Mouse (Mus musculus) forelimb bud, embryonic 11.5 days (tissue): ENCODE measurements at regions not wholly inside any gene's neighbourhood (a gene's known extent, or its start where the extent isn't known, plus 50 kb on each side); places are given as distances from the start of the nearest gene placed in this dataset.
"Not testable (repeated sequence)": the region's sequence is repeated elsewhere in the genome, so short reads cannot be mapped to it uniquely, and the experiment has no call there.

Experiments
- DNase-seq: peaks from one replicate; pipeline ENCODE4 v3.0.0-alpha.2; 2012; ENCODE audit warnings: low read depth, low spot score

DNA sequence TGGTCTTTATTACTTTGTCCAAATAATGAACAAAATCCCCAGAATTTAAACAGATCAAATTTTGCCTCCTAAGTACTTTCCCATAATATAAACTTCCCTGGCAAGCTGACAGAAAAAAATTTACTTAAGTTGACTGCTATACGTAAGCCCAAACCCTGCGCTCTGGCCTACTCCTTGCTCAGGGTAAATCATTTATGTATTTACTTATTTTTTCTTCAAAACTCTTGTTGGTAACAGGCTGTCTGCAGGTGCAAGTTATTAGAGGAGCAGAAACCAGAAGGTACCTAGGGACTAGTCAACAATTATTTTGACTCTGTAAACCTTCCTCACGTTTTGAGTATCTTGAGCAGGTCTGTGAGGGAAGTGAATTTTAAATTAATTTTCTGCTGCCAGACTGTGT is 2615.7 kb downstream of the Poteg start:
- no peak for DNase-seq

DNA sequence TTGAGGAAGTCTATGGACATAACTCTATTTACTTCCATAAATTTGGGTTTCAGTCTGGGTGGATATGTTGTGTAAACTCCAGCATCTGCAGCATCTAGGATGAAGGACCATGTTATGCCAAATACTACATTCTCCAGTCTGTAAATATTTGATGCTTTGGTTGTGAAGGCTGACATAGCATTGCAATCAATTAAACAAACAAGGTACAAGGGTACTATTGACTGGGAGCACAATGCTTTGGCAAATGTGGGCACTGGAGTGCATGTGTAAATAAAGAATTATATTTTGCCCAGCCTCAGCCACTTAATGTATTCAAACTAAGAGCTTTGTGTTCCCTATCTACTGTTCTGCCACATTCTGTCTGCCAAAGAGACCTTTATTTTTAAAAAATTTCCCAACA is 2630.3 kb downstream of the Poteg start:
- no peak for DNase-seq

DNA sequence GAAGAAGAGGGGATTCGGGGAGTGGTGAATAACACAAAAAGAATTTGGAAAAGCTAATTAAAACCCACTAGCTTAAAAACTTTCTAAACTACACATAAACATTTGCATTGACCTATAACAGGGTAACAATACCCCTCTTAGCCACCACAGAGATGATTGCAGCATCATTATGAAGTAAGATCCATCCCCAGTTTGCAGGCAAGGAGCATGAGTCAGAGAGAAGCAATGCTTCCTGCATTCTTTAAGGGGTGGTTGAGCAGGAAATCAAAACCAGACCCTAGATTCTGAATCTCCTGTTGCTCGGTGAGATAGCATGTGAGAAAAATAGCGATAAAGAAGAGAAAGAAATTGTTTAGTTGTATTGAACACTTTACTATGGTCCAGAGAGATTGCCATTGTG is 2680.3 kb downstream of the Poteg start:
- DNase-seq = no peak

DNA sequence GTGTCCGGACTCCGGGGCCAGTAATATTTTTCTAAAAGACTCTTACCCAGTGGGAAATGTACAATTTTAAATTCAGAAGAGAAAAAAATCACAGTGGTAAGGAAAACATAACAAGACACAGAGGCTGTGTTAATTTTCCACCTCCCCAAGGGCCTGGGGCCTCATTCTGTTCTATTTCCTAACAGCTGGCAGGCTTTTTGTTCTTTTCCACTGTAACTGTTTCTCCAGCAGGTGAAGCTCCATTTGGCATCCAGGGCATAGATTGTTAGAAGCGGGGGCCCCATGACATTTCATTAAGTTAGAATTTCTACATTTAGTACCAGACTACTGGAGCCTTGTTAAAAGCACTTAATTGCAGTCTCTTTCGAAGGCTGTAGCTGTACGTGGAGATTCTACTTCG is 2687.5 kb downstream of the Poteg start:
- DNase-seq = peak; percentile 1

DNA sequence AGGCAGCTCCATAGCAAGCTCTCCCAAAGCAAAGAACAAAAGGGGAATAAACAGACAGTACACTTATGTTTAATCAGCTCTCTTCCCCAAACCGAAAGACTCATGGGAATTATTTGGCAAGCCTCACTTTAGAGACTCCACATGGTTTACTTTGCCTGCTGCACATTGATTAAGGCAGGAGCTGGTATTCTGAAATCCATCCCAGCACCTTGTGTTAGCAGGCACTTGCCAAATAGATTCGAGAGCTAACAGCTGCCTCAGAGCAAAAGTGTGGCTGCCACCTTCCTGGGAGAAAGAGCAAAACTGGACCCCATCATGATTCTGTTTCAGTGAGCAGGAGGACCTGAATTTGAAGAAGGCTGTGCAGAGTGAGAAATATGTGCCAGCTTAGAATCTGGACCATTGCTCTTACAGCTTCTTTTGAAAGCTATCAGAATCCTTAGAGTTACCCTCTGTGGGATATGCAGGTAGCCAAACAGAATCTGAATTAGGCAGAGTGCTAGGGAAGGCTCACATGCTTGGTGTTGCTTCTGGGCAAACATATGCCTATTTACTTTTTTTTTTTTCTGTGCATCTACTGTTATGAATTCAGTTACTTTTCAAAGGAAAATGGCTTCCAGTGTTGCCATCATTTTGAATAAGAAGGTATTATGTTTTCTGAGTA is 2703.8 kb downstream of the Poteg start:
- no peak for DNase-seq

DNA sequence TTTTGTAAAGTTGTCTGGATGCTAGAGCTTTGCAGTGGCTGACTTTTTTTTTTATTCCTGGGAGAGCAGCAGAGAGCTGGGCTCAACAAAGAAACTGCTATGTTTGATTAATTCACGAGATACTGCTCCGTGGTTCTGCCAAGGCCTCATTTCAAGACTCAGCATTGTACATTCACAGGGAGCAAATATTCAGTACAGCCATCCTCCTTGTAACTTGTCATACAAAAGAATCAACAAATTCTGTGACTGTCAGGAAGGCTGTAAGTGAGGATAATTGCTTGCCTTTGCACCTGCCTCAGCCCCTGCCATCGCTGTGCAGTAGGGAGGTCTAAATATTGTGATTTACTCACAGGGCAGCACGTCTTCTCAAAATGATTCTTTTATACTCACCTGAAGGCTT is 2705.5 kb downstream of the Poteg start:
- DNase-seq = no peak

DNA sequence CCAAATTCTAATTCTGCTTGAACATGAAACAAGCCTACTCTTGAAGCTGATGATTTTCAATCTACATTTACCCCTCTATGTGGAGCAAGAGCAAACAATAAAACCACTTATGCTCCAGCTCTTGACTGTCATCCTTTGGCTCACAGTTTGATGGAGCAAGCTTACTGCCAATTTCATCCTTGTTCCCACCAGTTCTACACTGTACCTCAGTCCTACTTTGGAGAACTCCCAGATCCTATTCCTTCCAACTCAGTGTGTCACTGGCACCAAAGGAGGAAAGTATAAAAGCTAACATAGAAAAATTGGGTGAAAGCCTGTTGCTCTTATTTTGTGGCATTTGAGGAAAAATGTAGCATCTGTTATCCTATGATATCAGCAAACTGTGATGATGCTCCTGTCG is 2724.4 kb downstream of the Poteg start:
- DNase-seq = no peak

DNA sequence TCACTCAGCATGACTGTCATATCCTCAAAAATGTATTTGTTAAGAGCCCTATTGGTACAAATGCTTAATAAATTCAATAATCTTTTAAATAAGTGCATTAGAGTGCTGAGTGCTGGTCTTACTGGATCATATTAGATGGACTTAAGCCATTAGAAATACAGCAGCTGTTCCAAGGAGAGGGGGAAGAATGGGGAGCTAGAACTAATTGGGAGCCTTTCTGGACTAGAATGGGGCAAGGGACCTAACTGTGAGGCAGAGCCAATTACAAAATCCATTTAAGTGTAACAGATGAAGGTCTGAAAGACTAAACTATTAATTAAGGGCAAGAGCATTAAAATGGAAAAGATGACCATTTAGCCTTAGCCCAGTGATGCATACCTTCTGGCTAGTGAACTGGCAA is 2755.3 kb downstream of the Poteg start:
- not testable (repeated sequence) for DNase-seq

DNA sequence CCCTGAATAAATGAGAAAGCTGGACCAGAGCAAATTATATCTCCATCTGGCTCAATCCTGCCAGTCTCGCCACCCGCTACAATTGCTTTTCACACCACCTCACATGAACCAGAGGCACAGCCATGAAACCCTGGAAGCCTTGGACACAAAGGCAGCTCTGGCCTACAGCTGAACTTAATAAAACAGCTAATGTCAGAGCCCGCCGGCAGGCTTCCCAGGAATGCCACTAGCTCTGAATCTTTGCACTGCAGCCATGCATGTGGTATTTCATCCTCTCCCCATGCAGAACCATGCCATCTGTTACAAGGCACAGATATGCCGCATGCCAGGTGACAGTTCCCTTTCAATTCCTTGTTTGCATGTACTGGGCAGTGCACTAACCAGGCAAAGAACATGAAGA is 2779.9 kb downstream of the Poteg start:
- peak; percentile 72 for DNase-seq

DNA sequence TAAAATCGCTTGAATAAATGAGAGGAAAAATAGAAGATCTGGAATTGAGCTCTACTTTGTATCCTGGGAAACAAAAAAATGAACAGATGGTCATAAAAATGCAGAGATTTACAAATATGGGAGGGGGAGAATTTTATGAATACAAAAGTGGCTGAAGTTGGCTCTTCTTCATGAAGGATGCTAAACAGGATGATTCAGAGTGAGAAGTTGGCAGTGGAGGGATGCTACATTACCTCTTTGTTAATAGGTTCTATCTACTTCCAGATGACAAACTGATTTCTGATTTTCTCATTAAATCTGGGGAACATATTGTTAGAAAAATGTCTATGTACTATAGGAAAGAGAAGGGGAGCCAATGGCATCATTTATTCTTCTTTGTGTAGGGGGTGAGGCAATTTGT is 2785.8 kb downstream of the Poteg start:
- no peak for DNase-seq

DNA sequence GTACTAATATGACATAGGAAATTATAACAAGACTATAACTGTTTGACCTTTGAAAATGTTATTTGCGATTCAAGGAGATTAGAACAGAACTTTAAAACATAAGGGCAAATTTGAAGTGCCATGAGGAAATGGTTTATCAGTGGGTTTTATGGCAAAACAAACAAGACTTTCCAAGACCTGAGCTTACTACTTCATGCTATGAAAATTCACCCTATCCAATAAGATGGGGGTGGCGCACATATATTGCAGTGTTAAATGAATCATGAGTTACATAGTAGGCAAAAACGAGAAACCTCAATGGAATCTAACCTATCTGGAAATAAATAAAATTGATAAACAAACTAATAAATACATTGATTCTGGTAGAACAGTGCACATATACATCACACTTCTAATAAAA is 2804.3 kb downstream of the Poteg start:
- no peak for DNase-seq

DNA sequence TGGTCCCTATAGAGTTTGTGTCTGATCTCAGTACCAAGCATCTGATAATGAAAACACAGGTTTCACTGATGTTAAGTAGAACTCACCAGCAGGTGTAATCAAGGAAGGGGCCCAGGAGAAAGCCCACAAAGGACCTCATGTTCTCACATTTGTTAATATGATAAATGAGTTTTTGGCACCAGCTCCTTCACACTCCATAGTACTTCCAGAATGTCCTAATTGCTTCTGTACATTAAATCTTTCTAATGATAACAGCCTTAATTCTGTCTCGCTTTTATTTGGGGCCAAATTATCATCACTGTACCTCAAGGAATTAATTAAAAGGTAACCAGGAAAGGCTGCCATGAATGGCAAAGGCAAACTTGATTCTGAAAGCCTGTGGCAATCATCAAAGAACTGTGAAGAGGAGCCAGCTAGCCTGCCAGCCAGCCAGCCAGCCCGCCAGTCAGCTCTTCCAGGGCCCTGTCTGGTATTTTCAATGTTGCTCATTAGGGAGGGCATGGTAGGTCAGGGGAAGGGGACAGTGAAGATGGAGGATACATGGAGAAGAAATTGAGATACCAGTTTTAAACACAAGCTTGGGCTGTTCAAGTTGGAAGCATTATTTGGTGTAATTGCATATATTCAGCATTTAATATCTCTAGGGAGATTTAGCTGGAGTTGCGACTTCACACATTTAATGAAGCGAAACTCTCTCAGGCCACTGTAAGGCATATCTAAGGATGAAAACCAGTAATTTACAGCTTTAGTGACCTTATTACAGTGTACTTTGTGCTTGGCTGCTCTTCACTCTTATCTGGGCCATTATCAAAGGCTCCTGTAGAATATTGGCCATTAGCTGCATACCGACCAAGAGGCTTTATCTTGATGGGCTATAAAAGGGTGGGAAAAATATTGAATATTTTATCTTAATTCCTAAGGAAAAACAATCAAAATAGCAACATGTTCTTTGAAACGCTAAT is 2822.8 kb downstream of the Poteg start:
- DNase-seq = no peak

DNA sequence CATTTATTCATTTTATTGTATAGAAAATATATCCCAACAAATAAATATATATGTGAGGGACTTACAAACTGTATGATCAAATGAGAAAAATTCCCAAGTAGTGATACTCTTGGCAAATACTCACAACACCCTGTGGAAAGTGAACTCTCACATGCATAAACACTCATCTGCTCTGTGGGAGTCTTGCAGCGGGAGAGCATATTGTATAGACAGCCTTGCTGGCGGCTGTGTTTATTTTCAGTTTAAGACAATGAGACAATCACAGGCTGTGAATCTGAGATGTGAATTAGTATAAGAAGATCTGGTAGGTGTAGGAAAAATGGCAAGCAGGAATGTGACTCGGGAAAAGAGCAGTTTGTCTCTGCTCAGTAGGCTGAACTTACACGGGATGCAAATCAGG is 2841.7 kb downstream of the Poteg start:
- no peak for DNase-seq

DNA sequence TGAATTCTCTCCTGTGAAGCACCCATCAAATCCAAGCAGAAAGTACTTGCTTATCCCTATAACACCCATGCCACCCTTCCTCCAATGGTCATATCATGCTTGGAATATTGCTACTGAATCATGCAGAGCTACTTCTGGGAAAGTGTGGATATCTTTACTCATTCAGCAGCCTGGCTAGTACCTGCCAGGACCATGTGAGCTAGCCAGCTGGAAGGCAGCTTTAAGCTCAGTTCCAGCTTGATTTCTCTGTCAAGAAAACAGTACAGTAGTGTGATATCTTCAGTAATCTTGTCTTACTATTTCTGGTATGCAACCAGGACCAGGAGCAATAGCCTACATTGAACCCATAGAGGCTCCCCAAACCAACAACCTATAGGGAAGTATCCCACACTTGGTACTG is 2883.7 kb downstream of the Poteg start:
- DNase-seq = no peak

DNA sequence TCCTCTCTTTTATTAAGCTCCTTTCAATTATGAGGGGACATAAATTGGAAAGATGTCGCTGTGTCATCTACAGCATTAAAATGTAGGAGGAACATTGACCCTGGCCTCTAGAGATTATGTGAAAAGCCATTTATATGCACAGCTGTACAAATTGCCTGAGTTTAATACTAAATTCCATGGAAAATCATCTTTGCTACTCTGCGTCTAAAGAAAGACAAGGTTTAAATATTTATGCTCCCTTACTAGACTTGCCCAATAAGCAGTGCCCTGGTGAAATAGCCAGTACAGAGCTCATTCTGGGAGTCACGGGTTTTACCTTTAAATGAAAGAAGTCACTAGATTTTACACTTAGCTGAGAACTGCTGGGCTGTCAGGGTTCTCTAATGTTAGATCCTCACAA is 2885.9 kb downstream of the Poteg start:
- no peak for DNase-seq

DNA sequence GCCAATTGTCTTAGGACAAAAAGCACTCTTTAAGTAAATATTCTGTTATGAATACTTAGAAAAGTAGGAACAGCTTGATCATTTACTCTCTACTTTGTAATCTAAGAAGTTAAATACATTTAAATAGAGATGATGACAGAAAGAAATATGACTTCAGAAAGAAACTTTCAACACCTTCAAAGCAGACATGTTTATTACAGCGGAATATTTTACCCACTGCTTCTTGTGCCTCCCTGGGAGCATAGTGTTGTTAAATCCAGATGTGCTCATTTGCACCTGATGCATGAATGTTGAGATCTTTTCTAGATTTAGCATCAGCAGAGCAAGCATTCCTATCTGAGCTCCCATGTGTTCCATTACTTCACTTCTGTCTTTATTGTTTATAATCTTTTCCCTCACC is 2912.0 kb downstream of the Poteg start:
- DNase-seq = peak; percentile 35

DNA sequence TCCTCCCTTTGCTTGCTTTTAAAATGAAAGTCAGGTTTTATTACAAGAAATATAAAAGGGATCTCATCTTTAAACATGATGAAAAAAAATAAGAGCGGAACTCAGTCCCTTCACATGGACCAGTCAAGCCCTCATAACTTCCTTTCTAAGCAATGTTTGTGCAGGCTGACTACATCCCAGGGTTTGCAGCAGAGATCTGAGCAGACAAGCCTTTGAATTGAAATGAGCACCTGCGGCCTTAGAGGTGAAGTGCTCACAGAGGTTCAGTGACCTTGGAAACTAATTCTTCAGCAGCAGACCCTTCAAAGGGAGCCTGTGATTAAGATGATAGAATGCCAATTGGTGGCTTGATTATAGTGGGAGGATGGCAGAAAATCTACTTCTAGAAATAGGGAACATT is 2918.3 kb downstream of the Poteg start:
- DNase-seq = no peak

DNA sequence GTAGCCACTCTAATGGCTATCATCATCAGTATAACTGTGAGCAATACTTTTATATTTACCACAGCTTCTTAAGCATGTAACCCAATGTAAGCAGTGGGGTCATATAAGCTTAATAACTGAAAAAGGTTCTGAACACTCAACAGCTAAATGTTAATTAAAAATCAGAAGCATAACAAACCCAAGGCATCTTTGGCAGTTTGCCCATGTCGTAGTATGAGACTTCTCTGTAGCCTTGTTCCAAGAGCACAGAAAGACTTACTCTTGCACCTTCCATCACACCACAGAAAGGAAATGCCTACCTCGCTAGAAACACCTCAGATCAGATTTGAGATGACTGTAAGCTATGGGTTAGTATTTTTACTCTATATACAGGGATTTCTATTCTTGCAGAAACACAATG is 2944.5 kb downstream of the Poteg start:
- no peak for DNase-seq

DNA sequence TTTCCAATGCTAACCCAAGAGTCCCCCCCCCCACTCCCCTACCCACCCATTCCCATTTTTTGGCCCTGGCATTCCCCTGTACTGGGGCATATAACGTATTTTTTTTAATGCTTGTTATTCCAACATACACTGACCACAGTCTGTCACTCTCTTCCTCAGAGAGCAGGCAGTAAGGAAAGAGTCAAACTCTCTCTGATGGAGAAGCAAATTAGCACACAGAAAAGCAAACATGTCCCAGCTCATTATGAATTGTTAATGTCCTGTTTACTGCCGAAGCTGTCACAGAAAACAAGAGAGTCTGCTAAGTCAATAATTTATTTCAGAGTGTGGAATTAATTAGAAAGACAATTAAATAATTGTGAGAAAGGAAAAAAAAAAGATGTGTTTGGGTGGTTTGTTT is 2989.1 kb upstream of the 5930422O12Rik start:
- no peak for DNase-seq

DNA sequence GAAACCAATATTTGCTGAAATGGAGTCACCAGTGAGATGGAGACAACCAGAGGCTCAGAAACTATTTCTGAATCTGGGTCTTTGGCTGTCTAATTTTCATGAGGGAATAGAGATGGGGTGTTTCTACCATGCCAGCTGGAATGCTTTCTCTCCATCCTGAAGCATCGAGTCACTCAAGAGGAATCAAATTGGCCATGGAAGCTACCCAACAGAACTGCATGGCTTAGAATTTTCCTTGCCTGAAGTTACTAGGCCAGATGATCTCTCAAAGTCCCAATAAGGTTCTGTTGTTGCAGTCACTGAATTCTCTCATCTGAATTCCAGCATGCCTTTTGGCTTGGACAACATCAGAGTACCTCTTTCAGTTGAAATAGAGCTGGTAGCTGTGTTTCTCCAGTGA is 2986.7 kb upstream of the 5930422O12Rik start:
- no peak for DNase-seq

DNA sequence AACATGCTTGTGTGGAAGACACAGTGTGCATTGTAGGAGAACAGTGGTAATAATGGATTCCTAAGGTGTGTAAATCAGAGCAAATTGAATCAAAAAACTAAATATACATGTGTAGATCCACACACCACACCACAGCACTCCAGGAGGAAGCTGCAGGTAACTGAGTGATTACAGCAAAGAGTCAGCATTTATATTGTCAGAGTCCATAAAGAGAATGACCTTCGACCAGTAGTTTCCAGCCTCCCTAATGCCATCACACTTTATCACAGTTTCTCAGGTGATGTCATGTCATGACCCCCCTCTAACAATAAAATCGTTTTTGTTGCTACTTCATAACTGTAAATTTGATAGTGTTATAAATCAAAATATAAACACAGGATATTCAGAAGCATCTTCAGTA is 2984.6 kb upstream of the 5930422O12Rik start:
- DNase-seq = no peak

DNA sequence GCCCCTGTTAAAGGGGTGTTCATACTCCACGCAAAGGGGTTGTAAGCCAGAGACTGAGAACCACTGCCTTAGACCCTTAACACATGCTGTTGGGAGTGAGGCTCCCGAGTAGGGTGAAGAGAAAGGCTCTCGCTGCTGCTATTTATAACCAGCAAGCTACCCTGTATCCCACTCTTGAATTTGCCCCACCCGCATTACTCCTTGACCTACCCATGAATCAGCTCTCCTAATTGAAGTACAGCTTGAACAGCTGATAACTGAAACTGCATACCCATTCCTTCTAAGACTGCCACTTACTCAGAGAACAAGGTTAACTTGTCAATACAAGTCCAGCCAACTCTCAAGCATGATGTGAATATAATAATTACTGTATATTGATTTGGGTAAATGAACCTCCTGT is 2984.2 kb upstream of the 5930422O12Rik start:
- no peak for DNase-seq

DNA sequence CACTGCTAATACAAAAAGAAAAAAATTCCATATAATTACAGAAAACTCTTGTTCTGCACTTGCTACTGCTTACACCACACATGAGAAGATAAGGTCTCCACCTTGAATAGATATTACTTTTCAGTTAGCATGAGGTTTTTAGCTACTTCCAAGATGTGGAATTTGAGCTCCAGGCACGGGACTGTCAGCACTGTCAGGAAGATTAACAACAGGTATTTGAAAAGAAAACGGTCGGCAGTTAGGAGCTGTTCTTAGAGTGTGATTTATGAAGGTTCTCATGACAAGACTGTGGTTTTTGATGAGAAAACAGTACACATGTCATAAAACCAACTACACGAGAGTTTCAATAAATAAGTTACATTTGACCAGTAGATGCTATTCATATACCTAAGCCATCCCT is 2970.4 kb upstream of the 5930422O12Rik start:
- DNase-seq = peak; percentile 56
